Mouse (Mus musculus) neural tube, embryonic 15.5 days (tissue): ENCODE data around the gene R3hdml. TPM values are rescaled to one million over a fixed set of nuclear protein-coding genes. Genes with fewer than 3 reads are reported as not detected.

Source experiments
- ATAC-seq: fragments of 200-750 bp; cut with Nextera tagmentation; 2 replicates; pipeline ENCODE4 v1.8.0; 2017; ENCODE audit warnings: mild to moderate bottlenecking, moderate TSS enrichment, moderate library complexity; ENCODE audit not compliant: low FRiP score
- H3K27ac ChIP-seq: fragments of 300-500 bp; sonication (generic); replicated peaks from 2 replicates; pipeline ENCODE4 v1.5.1; 2015; ENCODE audit warnings: mild to moderate bottlenecking, inconsistent platforms
- H3K27me3 ChIP-seq: fragments of 300-500 bp; sonication (generic); replicated peaks from 2 replicates; pipeline ENCODE4 v1.6.1; 2015; ENCODE audit warnings: inconsistent platforms
- H3K36me3 ChIP-seq: fragments of 300-500 bp; sonication (generic); 2 replicates; pipeline ENCODE4 v1.6.1; 2015; ENCODE audit warnings: inconsistent platforms
- H3K4me1 ChIP-seq: fragments of 300-500 bp; sonication (generic); 2 replicates; pipeline ENCODE4 v1.6.1; 2015; ENCODE audit warnings: inconsistent platforms
- H3K4me2 ChIP-seq: fragments of 300-500 bp; sonication (generic); 2 replicates; pipeline ENCODE4 v1.6.1; 2015; ENCODE audit warnings: inconsistent platforms, mild to moderate bottlenecking, moderate library complexity
- H3K4me3 ChIP-seq: fragments of 300-500 bp; sonication (generic); replicated peaks from 2 replicates; pipeline ENCODE4 v1.5.1; 2015; ENCODE audit warnings: mild to moderate bottlenecking, inconsistent platforms
- H3K9ac ChIP-seq: fragments of 300-500 bp; sonication (generic); replicated peaks from 2 replicates; pipeline ENCODE4 v1.6.1; 2015; ENCODE audit warnings: mild to moderate bottlenecking, inconsistent platforms
- H3K9me3 ChIP-seq: fragments of 300-500 bp; sonication (generic); replicated peaks from 2 replicates; pipeline ENCODE4 v1.6.1; 2016; ENCODE audit warnings: inconsistent platforms
- WGBS: fragments of 180-500 bp; shearing (Covaris S2); methylation state at CpG from one replicate; pipeline ENCODE4 v1.1.7; 2015; ENCODE audit warnings: mixed read lengths; 5-methylcytosine and 5-hydroxymethylcytosine counted together
- polyA plus RNA-seq: library from polyadenylated mRNA; unstranded; fragments of >200 nt; fragmentation: Nextera tagmentation; extraction: Ambion mirVana; gene quantifications from 2 replicates; pipeline ENCODE4 v1.2.1, GENCODE M21; 2015

R3hdml gene
- polyA plus RNA-seq, 1 experiment from 2014 or later = 0.18 TPM

- no peaks in the 10 kb centered on the region for H3K36me3 ChIP-seq
- no peak for ATAC-seq
- WGBS = 70% methylated on average over 10 of the region's 10 CpGs
These were observed 14.3 kb downstream of the R3hdml start, which contains the start of gene Hnf4a for GRCm38 (mm10) chr2:163506300-163507004. Gene Hnf4a, plus strand, starts transcription at chr2:163506808.

GRCm38 (mm10) chr2:163525761-163526243 lies 33.7 kb downstream of the R3hdml start:
- H3K27ac ChIP-seq = no peak overlapping the region
- ATAC-seq = no peak

More at GRCm38 (mm10) chr2:163506300-163507004, 14.3 kb downstream of the R3hdml start, which contains the start of gene Hnf4a:
- Histone ChIP-seq H3K4me3 (no peak within 1 kb of the TSS), H3K9ac (no peak within 1 kb of the TSS), H3K4me2 (no peak within 1 kb of the TSS), H3K27ac (no peak within 1 kb of the TSS), H3K27me3 (no peaks in the 10 kb centered on the region), H3K9me3 (no peaks in the 10 kb centered on the region), H3K4me1 (no peaks in the 10 kb centered on the region)

GRCm38 (mm10) chr2:163527497-163527896 lies 35.4 kb downstream of the R3hdml start:
- no peaks in the 10 kb centered on the region for H3K36me3 ChIP-seq
- no peak overlapping the region for H3K27ac ChIP-seq
- H3K9ac ChIP-seq = no peak overlapping the region
- ATAC-seq = no peak
- no peaks in the 10 kb centered on the region for H3K27me3 ChIP-seq
- no peaks in the 10 kb centered on the region for H3K9me3 ChIP-seq
- no peak overlapping the region for H3K4me2 ChIP-seq
- no peaks in the 10 kb centered on the region for H3K4me1 ChIP-seq
- no peak overlapping the region for H3K4me3 ChIP-seq
- WGBS = 84% methylated on average over 2 of the region's 2 CpGs

More at GRCm38 (mm10) chr2:163525761-163526243, 33.7 kb downstream of the R3hdml start:
- Histone ChIP-seq H3K4me1 (no peaks in the 10 kb centered on the region), H3K36me3 (no peaks in the 10 kb centered on the region), H3K4me2 (no peak overlapping the region), H3K9ac (no peak overlapping the region), H3K9me3 (no peaks in the 10 kb centered on the region), H3K27me3 (no peaks in the 10 kb centered on the region), H3K4me3 (no peak overlapping the region)
- WGBS = 90% methylated on average over 7 of the region's 7 CpGs

GRCm38 (mm10) chr2:163530418-163530817 lies 38.3 kb downstream of the R3hdml start:
- Histone ChIP-seq H3K27me3 (no peaks in the 10 kb centered on the region), H3K4me3 (no peak overlapping the region), H3K36me3 (no peaks in the 10 kb centered on the region), H3K27ac (no peak overlapping the region), H3K9ac (no peak overlapping the region), H3K4me1 (peaks cover 5% of the 10 kb centered on the region), H3K4me2 (no peak overlapping the region), H3K9me3 (no peaks in the 10 kb centered on the region)
- ATAC-seq = no peak
- WGBS = 63% methylated on average over 8 of the region's 8 CpGs

GRCm38 (mm10) chr2:163531917-163532316 lies 39.8 kb downstream of the R3hdml start:
- 9% methylated on average over 9 of the region's 9 CpGs for WGBS
- ATAC-seq = no peak
- H3K36me3 ChIP-seq = no peaks in the 10 kb centered on the region
- no peak overlapping the region for H3K27ac ChIP-seq
- H3K27me3 ChIP-seq = no peaks in the 10 kb centered on the region
- H3K4me1 ChIP-seq = peaks cover 5% of the 10 kb centered on the region
- no peaks in the 10 kb centered on the region for H3K9me3 ChIP-seq
- H3K4me3 ChIP-seq = no peak overlapping the region
- H3K9ac ChIP-seq = no peak overlapping the region
- no peak overlapping the region for H3K4me2 ChIP-seq

GRCm38 (mm10) chr2:163533226-163533625 lies 41.1 kb downstream of the R3hdml start:
- no peak overlapping the region for H3K9ac ChIP-seq
- H3K4me1 ChIP-seq = peaks cover 5% of the 10 kb centered on the region
- no peaks in the 10 kb centered on the region for H3K36me3 ChIP-seq
- ATAC-seq = no peak
- H3K9me3 ChIP-seq = no peaks in the 10 kb centered on the region
- WGBS = 88% methylated on average over 9 of the region's 9 CpGs
- no peak overlapping the region for H3K27ac ChIP-seq
- H3K27me3 ChIP-seq = no peaks in the 10 kb centered on the region
- H3K4me3 ChIP-seq = no peak overlapping the region
- no peak overlapping the region for H3K4me2 ChIP-seq

GRCm38 (mm10) chr2:163534958-163535524 lies 42.9 kb downstream of the R3hdml start:
- H3K9ac ChIP-seq = peak overlapping the region; percentile 56
- H3K36me3 ChIP-seq = no peaks in the 10 kb centered on the region
- peaks cover 5% of the 10 kb centered on the region for H3K4me1 ChIP-seq
- H3K4me3 ChIP-seq = peak overlapping the region; percentile 34
- no peak overlapping the region for H3K27ac ChIP-seq
- ATAC-seq = peak; percentile 85
- 8% methylated on average over 22 of the region's 22 CpGs for WGBS
- no peaks in the 10 kb centered on the region for H3K9me3 ChIP-seq
- H3K4me2 ChIP-seq = peak overlapping the region; percentile 74
- H3K27me3 ChIP-seq = no peaks in the 10 kb centered on the region

GRCm38 (mm10) chr2:163537443-163537842 lies 45.3 kb downstream of the R3hdml start:
- no peak overlapping the region for H3K4me3 ChIP-seq
- H3K9me3 ChIP-seq = no peaks in the 10 kb centered on the region
- H3K4me1 ChIP-seq = peaks cover 5% of the 10 kb centered on the region
- no peaks in the 10 kb centered on the region for H3K27me3 ChIP-seq
- no peak overlapping the region for H3K27ac ChIP-seq
- no peak for ATAC-seq
- no peaks in the 10 kb centered on the region for H3K36me3 ChIP-seq
- H3K4me2 ChIP-seq = no peak overlapping the region
- H3K9ac ChIP-seq = no peak overlapping the region
- WGBS = 82% methylated on average over 5 of the region's 5 CpGs

- no peak overlapping the region for H3K4me2 ChIP-seq
- H3K27me3 ChIP-seq = no peaks in the 10 kb centered on the region
- H3K27ac ChIP-seq = no peak overlapping the region
- no peak overlapping the region for H3K4me3 ChIP-seq
- H3K9ac ChIP-seq = no peak overlapping the region
- no peaks in the 10 kb centered on the region for H3K36me3 ChIP-seq
- ATAC-seq = no peak
- 92% methylated on average over 2 of the region's 2 CpGs for WGBS
- no peaks in the 10 kb centered on the region for H3K9me3 ChIP-seq
- H3K4me1 ChIP-seq = peaks cover 5% of the 10 kb centered on the region
These were observed 46.3 kb downstream of the R3hdml start for GRCm38 (mm10) chr2:163538410-163538809.

- Histone ChIP-seq H3K4me2 (no peak overlapping the region), H3K27me3 (no peaks in the 10 kb centered on the region), H3K4me3 (no peak overlapping the region), H3K36me3 (no peaks in the 10 kb centered on the region), H3K27ac (no peak overlapping the region), H3K9ac (no peak overlapping the region), H3K9me3 (no peaks in the 10 kb centered on the region), H3K4me1 (peaks cover 5% of the 10 kb centered on the region)
- whole genome bisulfite sequencing = 86% methylated on average over 13 of the region's 13 CpGs
- ATAC-seq = no peak
These were observed 47.4 kb downstream of the R3hdml start for GRCm38 (mm10) chr2:163539321-163540040.

- Histone ChIP-seq H3K4me3 (no peak overlapping the region), H3K27ac (no peak overlapping the region), H3K9ac (no peak overlapping the region), H3K27me3 (no peaks in the 10 kb centered on the region), H3K9me3 (no peaks in the 10 kb centered on the region), H3K4me2 (no peak overlapping the region), H3K4me1 (no peaks in the 10 kb centered on the region), H3K36me3 (no peaks in the 10 kb centered on the region)
- 81% methylated on average over 9 of the region's 9 CpGs for WGBS
- ATAC-seq = no peak
These were observed 48.4 kb downstream of the R3hdml start for GRCm38 (mm10) chr2:163540231-163541117.
